ENCODE assay signal across 9 mouse cellular contexts in the genomic region with DNA sequence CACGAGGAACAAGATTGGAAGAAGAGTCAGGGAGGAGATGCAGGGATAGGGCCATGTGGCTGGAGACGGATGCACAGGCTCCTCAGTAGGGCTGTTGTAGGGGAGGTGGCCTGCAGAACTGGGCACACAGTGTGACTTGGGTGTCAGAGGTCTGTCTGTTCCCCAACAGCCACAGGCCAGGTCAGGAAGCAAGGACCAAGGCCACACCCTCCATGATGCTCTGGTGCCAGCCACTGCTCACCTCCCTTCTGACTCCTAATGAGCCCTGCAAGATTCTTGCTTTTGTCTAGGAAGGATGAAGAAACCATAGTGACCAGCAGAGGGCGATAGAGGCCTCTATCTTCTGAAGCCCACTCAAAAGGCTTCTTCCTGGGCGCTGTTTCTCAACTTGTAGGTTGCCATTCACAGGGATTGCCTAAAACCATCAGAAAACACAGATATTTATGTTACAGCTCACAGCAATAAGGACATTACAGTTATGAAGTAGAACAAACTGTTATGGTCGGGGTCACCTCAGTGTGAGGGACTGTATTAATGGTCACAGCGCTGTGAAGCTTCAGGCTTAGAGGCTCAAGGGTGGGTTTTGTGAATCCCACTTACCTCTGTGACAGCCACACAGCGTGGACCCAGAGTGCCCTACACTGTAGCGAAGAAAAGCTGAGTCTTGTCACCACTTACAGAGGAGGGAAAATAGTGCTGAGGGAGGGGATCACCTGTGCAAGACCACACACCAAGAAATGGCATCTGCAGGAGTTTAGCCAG. TPM values are rescaled to one million over a fixed set of nuclear protein-coding genes. Genes with fewer than 3 reads are reported as not detected.
DNase-seq lines count a peak whose midpoint lies in the region; ATAC-seq and TF ChIP-seq lines count a peak whose summit lies in the region.
"Had no signal": no experiment of that assay in that cellular context is flagged by ENCODE, and none has a peak within 500 bp of the region (broad histone marks: within the 10 kb centered on the region; RNA-seq: fewer than 3 reads in every experiment).

No protein-coding gene starts in this region.

- H3K4me3 ChIP-seq in hindbrain, embryonic 14.5 days (replicated peaks; ENCODE audit: low read length) = no peak overlapping the region
- no peak overlapping the region for H3K4me3 ChIP-seq in midbrain, embryonic 15.5 days
- H3K4me3 ChIP-seq: erythroblast, embryonic 14.5 days had no signal

- H3K9me3 ChIP-seq in hindbrain, embryonic 14.5 days (ENCODE audit: control insufficient read depth, low read length) = no peaks in the 10 kb centered on the region
- no peaks in the 10 kb centered on the region for H3K9me3 ChIP-seq in midbrain, embryonic 15.5 days

- peak; percentile 75 for DNase-seq in layer of hippocampus, adult 11-12 months (ENCODE audit: low spot score)
- no peak for DNase-seq in layer of hippocampus, adult 9-11 months
- DNase-seq in brain, embryonic 14.5 days (ENCODE audit: low read depth) = peak; percentile 94
- peak; percentile 93 for DNase-seq in hindbrain, embryonic 14.5 days (ENCODE audit: low spot score)
- DNase-seq in left cerebral cortex, postnatal 4 days = peak; percentile 81
- DNase-seq in telencephalon, adult 2 months (ENCODE audit: low read depth, low spot score) = peak; percentile 49

- H3K36me3 ChIP-seq in hindbrain, embryonic 14.5 days (replicated peaks; ENCODE audit: control insufficient read depth, insufficient read depth) = peaks cover 82% of the 10 kb centered on the region
- H3K36me3 ChIP-seq in midbrain, embryonic 15.5 days (replicated peaks) = peaks cover 12% of the 10 kb centered on the region

- H3K27ac ChIP-seq in hindbrain, embryonic 14.5 days = no peak overlapping the region
- peak overlapping the region; percentile 1; the same call in 1 of the 2 replicates for H3K27ac ChIP-seq in midbrain, embryonic 15.5 days

- WGBS in hindbrain, embryonic 14.5 days = 57% methylated on average over 8 of the region's 8 CpGs
- WGBS in midbrain, embryonic 15.5 days = 56% methylated on average over 8 of the region's 8 CpGs

- H3K4me2 ChIP-seq in hindbrain, embryonic 14.5 days (replicated peaks) = no peak overlapping the region
- H3K4me2 ChIP-seq in midbrain, embryonic 15.5 days = no peak overlapping the region

- H3K9ac ChIP-seq in hindbrain, embryonic 14.5 days = no peak overlapping the region
- H3K9ac ChIP-seq in midbrain, embryonic 15.5 days = no peak overlapping the region

- peak; percentile 83 for TF ChIP-seq CTCF in brain, embryonic 14.5 days (IDR thresholded peaks at IDR 0.05; ENCODE audit: borderline replicate concordance, extremely low read depth, insufficient read depth, insufficient read length)

- H3K27me3 ChIP-seq in hindbrain, embryonic 14.5 days (ENCODE audit: control insufficient read depth, insufficient read depth, low read length) = no peaks in the 10 kb centered on the region
- H3K27me3 ChIP-seq in midbrain, embryonic 15.5 days (replicated peaks) = no peaks in the 10 kb centered on the region

- ATAC-seq in erythroblast, adult 5-6 weeks (replicated peaks; ENCODE audit: low FRiP score, poor library complexity, severe bottlenecking) = peak; percentile 62
- ATAC-seq in hindbrain, embryonic 14.5 days (ENCODE audit: low FRiP score) = peak; percentile 24; the same call in 1 of the 2 replicates
- peak; percentile 72 for ATAC-seq in midbrain, embryonic 15.5 days (replicated peaks)

- intact Hi-C loops in left cerebral cortex, postnatal 4 days (cut with DNase I) = no loop called here

- no peak for TF ChIP-seq POLR2A in brain, embryonic 14.5 days (IDR thresholded peaks at IDR 0.05; ENCODE audit: borderline replicate concordance, extremely low read depth, insufficient read depth, insufficient read length, poor library complexity, severe bottlenecking)

- no peaks in the 10 kb centered on the region for H3K4me1 ChIP-seq in hindbrain, embryonic 14.5 days (replicated peaks; ENCODE audit: control insufficient read depth, insufficient read depth, low read length)
- H3K4me1 ChIP-seq in midbrain, embryonic 15.5 days = no peaks in the 10 kb centered on the region

RNA-seq across cellular contexts. Expression of gene 4933428G20Rik, which starts 23.6 kb away (rescaled TPM):
- 0.12 and 0.21 TPM in 2 replicates for polyA plus RNA-seq in brain, embryonic 14.5 days (2012; rRNA removed)
- not detected in 2 replicates for total RNA-seq in erythroblast, adult 5-6 weeks (2015; ENCODE audit: low replicate concordance)
- total RNA-seq in erythroblast, adult 5-6 weeks (2017; ENCODE audit: low replicate concordance) = not detected in 2 replicates
- polyA plus RNA-seq in hindbrain, embryonic 14.5 days (2014; fragmentation: Nextera tagmentation; extraction: Ambion mirVana) = 0.41 TPM in 1 of 2 replicates, not detected in the other
- under 1 TPM in 1 of 2 experiments, not detected in 1; 0.26 TPM for total RNA-seq in left cerebral cortex, postnatal 4 days (2021)
- 1.3 and 1.6 TPM in 2 replicates for polyA plus RNA-seq in midbrain, embryonic 15.5 days (2015; fragmentation: Nextera tagmentation; extraction: Ambion mirVana)
- polyA plus RNA-seq: erythroblast, embryonic 14.5 days had no signal
